Mouse (Mus musculus) limb, embryonic 11.5 days (tissue): ENCODE measurements around the gene Agxt2. TPM values are rescaled to one million over a fixed set of nuclear protein-coding genes. Genes with fewer than 3 reads are reported as not detected.

Source experiments
- ATAC-seq: fragments of 200-750 bp; cut with Nextera tagmentation; 2 replicates; pipeline ENCODE4 v1.8.0; 2017; ENCODE audit warnings: low read depth; ENCODE audit not compliant: insufficient number of reproducible peaks, low FRiP score, low TSS enrichment
- DNase-seq: peaks from one replicate; pipeline ENCODE4 v3.0.0-alpha.2; 2015; ENCODE audit warnings: low spot score
- H3K27ac ChIP-seq: fragments of 300-500 bp; sonication (generic); replicated peaks from 2 replicates; pipeline ENCODE4 v1.5.1; 2014; ENCODE audit warnings: low read depth, mild to moderate bottlenecking, low read length
- H3K27me3 ChIP-seq: fragments of 300-500 bp; sonication (generic); 2 replicates; pipeline ENCODE4 v1.6.1; 2014; ENCODE audit warnings: mild to moderate bottlenecking, low read length, mixed read lengths; ENCODE audit not compliant: control insufficient read depth, insufficient read depth
- H3K36me3 ChIP-seq: fragments of 300-500 bp; sonication (generic); 2 replicates; pipeline ENCODE4 v1.6.1; 2014; ENCODE audit warnings: mild to moderate bottlenecking, low read length, moderate library complexity, mixed read lengths; ENCODE audit not compliant: control insufficient read depth, insufficient read depth
- H3K4me1 ChIP-seq: fragments of 300-500 bp; sonication (generic); 2 replicates; pipeline ENCODE4 v1.6.1; 2014; ENCODE audit warnings: low read length, mixed read lengths; ENCODE audit not compliant: control insufficient read depth, insufficient read depth
- H3K4me2 ChIP-seq: fragments of 300-500 bp; sonication (generic); 2 replicates; pipeline ENCODE4 v1.6.1; 2014; ENCODE audit warnings: low read depth, mild to moderate bottlenecking, moderate library complexity; ENCODE audit not compliant: severe bottlenecking
- H3K4me3 ChIP-seq: fragments of 300-500 bp; sonication (generic); 2 replicates; pipeline ENCODE4 v1.5.1; 2014; ENCODE audit warnings: low read depth, low read length
- H3K9ac ChIP-seq: fragments of 300-500 bp; sonication (generic); 2 replicates; pipeline ENCODE4 v1.6.1; 2014; ENCODE audit warnings: mild to moderate bottlenecking, low read length
- H3K9me3 ChIP-seq: fragments of 300-500 bp; sonication (generic); 2 replicates; pipeline ENCODE4 v1.6.1; 2016; ENCODE audit warnings: low read length; ENCODE audit not compliant: control insufficient read depth
- WGBS: fragments of 180-500 bp; shearing (Covaris S2); extraction: QIAGEN DNeasy Blood & Tissue Kit; methylation state at CpG from one replicate; pipeline ENCODE4 v1.1.7; 2014; 5-methylcytosine and 5-hydroxymethylcytosine counted together
- polyA plus RNA-seq: library from polyadenylated mRNA; unstranded; fragments of >200 nt; fragmentation: Nextera tagmentation; extraction: Ambion mirVana; gene quantifications from 2 replicates; pipeline ENCODE4 v1.2.1, GENCODE M21; 2014

The Agxt2 gene
- polyA plus RNA-seq, 1 experiment from 2014 or later, result not detected

DNA sequence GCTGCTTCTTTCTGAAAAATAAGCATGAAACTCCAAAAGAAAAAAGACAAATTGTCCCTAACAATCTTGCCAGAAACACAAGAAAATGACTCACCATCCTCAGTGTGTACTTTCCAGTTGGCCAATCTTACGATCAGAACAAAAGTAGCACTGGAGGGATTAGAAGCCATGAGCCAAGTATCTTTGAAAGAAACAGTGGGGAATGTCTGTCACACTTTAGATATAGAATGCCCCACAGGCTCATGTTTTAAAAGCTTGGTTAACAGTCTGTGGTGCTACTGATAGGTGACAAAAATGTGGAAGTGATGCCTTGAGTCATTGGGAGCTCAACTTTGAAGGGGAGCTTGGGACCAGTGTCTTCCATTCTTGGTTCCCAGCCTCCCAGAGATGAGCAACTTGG, 83.9 kb downstream of the Agxt2 start:
- Histone ChIP-seq H3K4me3 (no peak overlapping the region), H3K27me3 (no peaks in the 10 kb centered on the region), H3K4me2 (no peak overlapping the region), H3K27ac (no peak overlapping the region), H3K9me3 (no peaks in the 10 kb centered on the region), H3K9ac (no peak overlapping the region), H3K36me3 (no peaks in the 10 kb centered on the region), H3K4me1 (no peaks in the 10 kb centered on the region)
- 92% methylated on average over 1 of the region's 1 CpGs for WGBS
- no peak for ATAC-seq
- no peak for DNase-seq

DNA sequence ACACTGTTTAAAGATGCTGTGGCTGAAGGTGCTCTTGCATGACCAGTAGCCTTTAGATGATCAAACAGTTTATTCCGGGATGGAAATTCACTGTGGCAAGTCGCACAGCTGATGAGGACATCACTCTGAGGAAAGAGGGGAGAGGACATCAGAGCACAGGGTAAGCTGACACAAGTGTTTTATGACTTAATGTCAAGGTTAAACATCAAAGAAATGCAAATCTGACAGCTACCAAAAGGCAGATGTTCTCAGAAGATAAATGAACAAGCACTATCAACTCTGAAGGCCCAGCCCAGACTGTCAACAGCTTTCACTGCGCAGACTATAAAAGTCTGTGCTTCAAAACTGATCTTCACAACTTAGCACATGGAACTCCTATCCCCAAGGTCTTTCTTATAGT, 88.8 kb downstream of the Agxt2 start:
- H3K27ac ChIP-seq, result no peak overlapping the region
- WGBS, result 76% methylated on average over 3 of the region's 3 CpGs
- H3K4me2 ChIP-seq, result no peak overlapping the region
- no peak overlapping the region for H3K4me3 ChIP-seq
- no peaks in the 10 kb centered on the region for H3K4me1 ChIP-seq
- H3K9ac ChIP-seq, result no peak overlapping the region
- ATAC-seq, result no peak
- DNase-seq, result no peak
- peaks cover 5% of the 10 kb centered on the region; the same call in 1 of the 2 replicates for H3K36me3 ChIP-seq
- H3K9me3 ChIP-seq, result no peaks in the 10 kb centered on the region
- H3K27me3 ChIP-seq, result no peaks in the 10 kb centered on the region

Other genes starting within 250 kb of the Agxt2 start
- gene Prlr, start 181.3 kb upstream of the Agxt2 start, polyA plus RNA-seq, result 0.04 and 0.17 TPM in 2 replicates
- gene Gm21973, start 33.2 kb upstream of the Agxt2 start, polyA plus RNA-seq, result not detected in 2 replicates
- gene Dnajc21, start 112.0 kb downstream of the Agxt2 start, polyA plus RNA-seq, result 18.3 and 20.8 TPM in 2 replicates
- 146 and 162 TPM in 2 replicates for gene Brix1, start 127.4 kb downstream of the Agxt2 start, polyA plus RNA-seq
- gene Rad1, start 127.5 kb downstream of the Agxt2 start, polyA plus RNA-seq, result 33.6 and 39.1 TPM in 2 replicates
- not detected in 2 replicates for gene Ttc23l, start 200.1 kb downstream of the Agxt2 start, polyA plus RNA-seq